Mouse (Mus musculus): ENCODE measurements at regions not wholly inside any gene's neighbourhood (a gene's known extent, or its start where the extent isn't known, plus 50 kb on each side); places are given as distances from the start of the nearest gene placed in this dataset.
A peak's percentile ranks its signal among the peaks of the same experiment; 100 is the strongest.

DNA sequence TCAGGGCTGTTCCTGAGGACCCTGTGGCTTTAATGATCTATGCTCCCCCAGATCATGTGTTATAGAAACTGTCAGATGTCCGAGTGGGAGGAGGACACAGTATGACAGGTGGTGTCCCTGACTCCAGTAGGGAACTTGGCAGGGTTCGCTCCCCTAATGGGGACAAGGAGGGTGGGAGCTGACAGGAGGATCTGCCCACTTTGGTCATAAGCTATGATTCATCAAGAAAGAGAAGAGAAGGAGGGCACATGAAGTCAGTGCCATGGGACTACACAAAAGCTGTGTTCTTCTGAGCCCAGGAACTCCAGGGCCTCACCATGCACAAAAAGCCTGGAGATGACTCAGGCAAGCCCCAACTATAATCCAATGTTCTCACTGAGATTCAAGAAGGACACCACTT, 162.2 kb upstream of the Brinp1 start:
- no peak for DNase-seq (ENCODE audit: low read depth, low spot score)

DNA sequence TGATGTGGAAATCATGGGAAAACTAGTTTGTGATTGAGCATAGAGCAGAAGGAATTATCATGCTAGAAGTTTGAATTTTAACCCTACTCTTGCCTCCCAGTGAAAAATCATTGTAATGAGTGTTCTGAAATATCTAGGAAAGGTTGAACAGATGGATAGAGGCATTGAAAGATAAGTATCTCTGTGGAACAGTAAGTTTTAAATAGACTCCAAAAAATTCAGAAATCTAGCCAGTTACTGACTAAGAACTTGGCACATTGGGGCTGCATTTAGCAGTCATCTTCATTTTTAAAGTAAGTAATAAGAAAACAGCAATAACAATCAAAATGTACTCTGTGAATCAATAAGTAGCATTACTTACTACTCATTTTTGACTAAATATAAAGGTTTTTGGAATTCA, 151.0 kb upstream of the Brinp1 start:
- DNase-seq (ENCODE audit: low read depth, low spot score), result peak; percentile 49

DNA sequence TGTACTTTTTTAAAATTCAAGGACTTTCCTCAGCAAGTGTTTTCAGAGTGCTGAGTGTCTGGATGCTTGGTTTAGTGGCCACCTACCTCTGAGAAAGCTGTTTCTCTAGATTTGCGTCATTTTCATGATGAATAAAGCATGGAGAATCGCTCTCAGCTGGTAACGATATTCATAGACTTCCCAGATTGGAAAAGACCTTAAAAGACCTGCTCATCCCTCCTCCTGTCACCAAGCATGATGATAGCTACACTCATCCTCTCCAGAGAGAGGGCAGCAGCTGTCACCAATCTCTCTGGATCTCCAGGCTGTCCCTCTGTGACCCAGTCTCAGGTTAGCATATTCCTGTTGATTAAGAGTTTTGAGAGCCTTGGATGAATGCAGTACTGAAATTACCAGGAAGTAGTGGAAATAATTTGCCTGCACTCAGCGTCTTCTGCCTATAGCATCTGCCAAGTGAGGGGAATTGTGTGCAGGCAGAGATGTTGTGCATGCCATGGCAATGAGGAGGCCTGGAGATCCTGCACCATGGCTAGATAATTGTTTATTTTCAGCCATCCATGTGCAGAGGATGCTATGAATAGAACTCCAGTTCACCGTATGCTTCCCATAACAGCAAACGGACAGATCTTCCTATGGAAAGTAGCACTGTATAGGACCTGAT, 141.7 kb upstream of the Brinp1 start:
- peak; percentile 83 for DNase-seq (ENCODE audit: low read depth, low spot score)

DNA sequence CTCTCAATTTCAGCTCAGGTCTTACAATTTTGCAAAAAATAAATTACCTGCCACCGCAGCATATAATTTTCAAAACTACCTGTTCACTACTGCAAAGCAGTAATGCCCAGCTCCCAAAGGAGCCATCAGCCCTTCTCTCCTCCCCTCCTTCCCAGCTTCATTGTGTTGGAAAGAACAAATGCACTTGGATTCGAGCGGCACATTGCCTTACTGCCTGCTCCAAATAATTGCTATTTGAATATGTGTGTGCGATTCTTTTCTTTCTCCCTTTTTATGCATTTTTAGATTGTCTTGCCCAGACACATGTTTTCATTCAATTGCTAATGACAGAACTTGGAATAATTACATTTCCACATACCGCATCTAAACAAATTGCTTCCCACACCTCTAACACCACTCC, 123.9 kb upstream of the Brinp1 start:
- no peak for DNase-seq (ENCODE audit: low read depth, low spot score)

DNA sequence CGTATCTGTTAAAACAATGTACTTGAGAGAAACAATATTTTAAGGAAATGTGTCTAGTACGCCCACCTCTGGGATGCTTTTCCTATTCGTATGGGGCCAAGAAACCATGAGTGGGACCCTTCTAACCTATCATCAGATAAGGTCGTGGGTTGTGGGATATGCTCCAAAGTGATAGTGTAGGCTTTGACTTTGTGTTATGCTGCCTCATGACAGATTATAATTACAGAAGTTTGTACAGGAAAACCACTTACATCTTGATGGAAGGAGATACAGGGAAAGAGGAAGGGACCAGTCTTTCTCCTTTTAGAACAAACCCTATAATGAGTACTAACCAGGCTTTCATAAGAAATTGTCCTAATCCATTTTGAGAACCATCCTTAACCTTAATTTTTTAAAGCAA, 123.1 kb upstream of the Brinp1 start:
- DNase-seq (ENCODE audit: low read depth, low spot score), result no peak

DNA sequence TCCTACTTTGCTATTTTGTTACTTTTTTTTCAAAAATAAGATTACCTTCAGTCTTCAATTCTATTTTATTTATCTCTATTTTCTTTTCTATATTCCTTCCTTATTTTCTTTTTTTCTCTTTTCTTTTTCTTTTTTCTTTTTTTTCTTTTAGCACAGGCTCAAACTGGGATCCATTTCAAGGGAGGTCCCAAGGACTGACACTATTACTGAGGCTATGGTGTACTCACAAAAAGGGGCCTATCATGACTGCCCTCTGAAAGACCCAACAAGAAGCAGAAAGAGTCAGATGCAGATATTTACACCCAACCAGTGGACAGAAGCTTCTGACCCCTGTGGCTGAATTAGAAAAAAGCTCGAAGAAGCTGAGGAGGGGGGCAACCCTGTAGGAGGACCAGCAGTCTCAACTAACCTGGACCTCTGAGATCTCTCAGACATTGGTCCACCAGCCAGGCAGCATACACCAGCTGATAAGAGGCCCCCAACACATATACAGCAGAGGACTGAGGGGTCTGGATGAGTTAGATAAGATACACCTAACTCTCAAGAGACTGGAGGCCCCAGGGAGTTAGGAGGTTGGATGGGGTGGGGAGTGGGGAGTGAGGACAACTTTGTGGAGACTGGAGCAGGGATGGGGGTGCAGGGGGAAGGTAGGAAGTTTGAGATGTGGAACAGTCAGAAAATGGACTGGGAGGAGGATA, 85.6 kb upstream of the Brinp1 start:
- no peak for DNase-seq (ENCODE audit: low read depth, low spot score)

DNA sequence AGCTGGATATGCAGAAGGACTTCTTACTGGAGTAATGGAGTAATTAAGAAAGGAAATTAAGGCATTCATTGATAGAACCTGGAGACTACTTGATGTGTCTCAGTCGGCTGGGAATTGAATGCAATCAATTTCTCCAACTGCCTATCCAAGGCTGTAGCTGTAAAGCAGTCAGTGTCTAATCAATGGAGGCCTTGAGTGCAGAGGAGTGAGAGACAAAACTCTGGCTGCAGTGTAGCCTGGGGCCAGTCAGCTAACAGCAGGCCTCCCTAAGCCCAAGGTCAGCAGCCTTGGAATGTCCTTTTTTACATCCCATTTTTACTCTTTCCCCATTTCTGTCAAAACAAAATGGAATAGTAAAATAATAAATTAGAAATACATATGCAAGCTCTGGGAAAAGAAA, 80.0 kb upstream of the Brinp1 start:
- no peak for DNase-seq (ENCODE audit: low read depth, low spot score)

DNA sequence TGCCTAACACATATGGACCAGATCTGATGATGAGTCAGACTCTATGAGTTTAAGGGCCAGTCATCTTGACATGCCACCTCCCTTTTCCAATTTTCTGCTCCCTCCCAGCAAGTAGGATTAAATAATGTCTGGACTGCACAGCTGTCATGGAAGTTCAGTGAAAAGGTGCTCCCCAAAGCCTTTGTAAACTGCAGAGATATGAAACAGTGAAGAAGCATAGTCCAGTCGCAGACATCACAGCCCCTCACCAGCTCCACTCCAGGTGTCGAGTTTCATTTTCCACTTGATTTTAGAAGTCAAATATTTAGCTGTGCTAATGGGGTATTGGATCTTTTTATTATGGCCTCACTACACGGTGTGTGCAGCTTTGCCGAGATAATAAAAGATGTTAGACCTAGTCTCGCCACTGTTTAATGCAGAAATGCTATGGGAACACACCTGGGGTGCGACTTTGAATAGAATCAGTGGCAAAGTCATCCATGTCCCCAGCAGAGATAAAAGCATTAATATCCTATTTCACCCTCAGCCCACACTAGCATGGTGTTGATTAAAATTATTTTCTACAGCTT, 66.0 kb upstream of the Brinp1 start:
- DNase-seq (ENCODE audit: low read depth, low spot score), result no peak

DNA sequence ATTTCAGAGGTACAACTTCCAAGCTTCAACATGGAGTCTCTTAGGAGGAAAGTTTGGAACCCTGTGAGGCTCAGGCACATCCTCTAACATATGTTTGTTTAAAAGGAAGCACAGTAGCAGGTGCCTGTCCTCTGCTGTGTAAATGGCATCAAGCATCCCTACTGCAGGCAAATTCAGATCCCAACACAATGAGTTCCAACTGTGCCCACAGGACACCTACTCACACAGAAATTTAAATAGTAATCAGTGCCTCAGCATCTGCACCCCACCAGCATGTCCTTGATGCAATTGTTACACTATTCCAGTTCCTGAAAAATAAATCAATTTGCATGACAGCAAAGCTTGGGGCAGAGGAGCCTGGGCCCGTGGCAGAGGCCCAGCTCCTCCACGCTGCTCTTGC, 61.2 kb upstream of the Brinp1 start:
- peak; percentile 54 for DNase-seq (ENCODE audit: low read depth, low spot score)
